Mouse (Mus musculus): ENCODE results near the gene Fxyd5.

DNA sequence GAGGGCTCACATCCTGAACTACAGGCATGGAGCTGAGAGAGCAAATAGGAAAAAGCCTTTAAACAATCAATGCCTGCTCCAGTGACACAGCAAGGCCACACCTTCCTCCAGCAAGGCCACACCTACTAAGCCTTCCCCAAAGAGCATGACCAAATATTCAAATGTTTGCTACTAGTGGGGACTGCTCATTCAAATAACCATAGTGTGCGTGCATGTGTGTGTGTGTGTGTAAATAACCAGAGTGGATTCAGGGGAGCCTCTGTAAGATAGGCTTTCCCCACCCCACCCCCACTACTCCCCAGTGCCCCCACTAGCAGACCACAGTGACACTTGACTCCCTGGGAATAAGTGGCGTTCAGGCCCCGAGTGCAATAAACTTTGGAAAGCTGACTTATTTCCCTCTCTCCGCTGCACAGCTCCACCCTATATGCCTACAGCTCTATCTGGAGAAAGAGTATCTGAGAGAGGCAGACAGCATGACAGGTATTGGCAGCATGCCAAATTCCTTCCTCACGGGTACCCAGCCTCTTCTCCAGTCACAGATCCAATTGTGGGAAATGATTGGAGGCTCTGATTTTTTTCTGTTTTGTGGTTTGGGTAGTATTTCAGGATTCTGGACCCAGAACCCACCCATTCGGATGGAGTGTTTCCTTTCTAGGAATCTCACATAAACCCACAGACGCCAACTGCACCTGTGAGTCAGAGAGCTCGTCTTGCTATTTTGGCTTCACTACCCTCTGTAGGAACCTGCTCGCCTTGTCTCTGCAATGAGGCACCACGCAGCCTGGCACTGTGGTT, 25.0 kb downstream of the Fxyd5 start:
- TF ChIP-seq POLR2A (IDR thresholded peaks at IDR 0.05; ENCODE audit: control insufficient read depth, low read depth, low read length) (no peak), CTCF (IDR thresholded peaks at IDR 0.05; ENCODE audit: control insufficient read depth, insufficient read depth, insufficient replicate concordance, low read depth, low read length) (no peak)
